Mouse (Mus musculus) heart, embryonic 10.5 days (tissue): Measurements from ENCODE around the gene Wdr91. TPM values are rescaled to one million over a fixed set of nuclear protein-coding genes. Genes with fewer than 3 reads are reported as not detected.

Experiments
- DNase-seq: peaks from one replicate; pipeline ENCODE4 v3.0.0-alpha.2; 2017; ENCODE audit warnings: low spot score
- H3K27ac ChIP-seq: fragments of 300-500 bp; sonication (generic); 2 replicates; pipeline ENCODE4 v1.5.1; 2016; ENCODE audit warnings: mild to moderate bottlenecking
- H3K27me3 ChIP-seq: fragments of 300-500 bp; sonication (generic); 2 replicates; pipeline ENCODE4 v1.6.1; 2016; ENCODE audit warnings: mild to moderate bottlenecking; ENCODE audit not compliant: poor library complexity, insufficient read depth, severe bottlenecking
- H3K36me3 ChIP-seq: fragments of 300-500 bp; sonication (generic); 2 replicates; pipeline ENCODE4 v1.6.1; 2016; ENCODE audit warnings: mild to moderate bottlenecking, moderate library complexity
- H3K4me1 ChIP-seq: fragments of 300-500 bp; sonication (generic); 2 replicates; pipeline ENCODE4 v1.6.1; 2016; ENCODE audit warnings: mild to moderate bottlenecking
- H3K4me3 ChIP-seq: fragments of 300-500 bp; sonication (generic); 2 replicates; pipeline ENCODE4 v1.5.1; 2016; ENCODE audit warnings: mild to moderate bottlenecking, moderate library complexity
- H3K9me3 ChIP-seq: fragments of 300-500 bp; sonication (generic); 2 replicates; pipeline ENCODE4 v1.6.1; 2016; ENCODE audit warnings: mild to moderate bottlenecking, moderate library complexity
- WGBS: fragments of 180-500 bp; shearing (Covaris S2); methylation state at CpG from one replicate; pipeline ENCODE4 v1.1.7; 2016; 5-methylcytosine and 5-hydroxymethylcytosine counted together
- polyA plus RNA-seq: library from polyadenylated mRNA; unstranded; fragments of >200 nt; fragmentation: Nextera tagmentation; extraction: Ambion mirVana; gene quantifications from 2 replicates; pipeline ENCODE4 v1.2.1, GENCODE M21; 2016

The Wdr91 gene
- polyA plus RNA-seq, 1 experiment from 2014 or later, result 12.6 TPM

DNA sequence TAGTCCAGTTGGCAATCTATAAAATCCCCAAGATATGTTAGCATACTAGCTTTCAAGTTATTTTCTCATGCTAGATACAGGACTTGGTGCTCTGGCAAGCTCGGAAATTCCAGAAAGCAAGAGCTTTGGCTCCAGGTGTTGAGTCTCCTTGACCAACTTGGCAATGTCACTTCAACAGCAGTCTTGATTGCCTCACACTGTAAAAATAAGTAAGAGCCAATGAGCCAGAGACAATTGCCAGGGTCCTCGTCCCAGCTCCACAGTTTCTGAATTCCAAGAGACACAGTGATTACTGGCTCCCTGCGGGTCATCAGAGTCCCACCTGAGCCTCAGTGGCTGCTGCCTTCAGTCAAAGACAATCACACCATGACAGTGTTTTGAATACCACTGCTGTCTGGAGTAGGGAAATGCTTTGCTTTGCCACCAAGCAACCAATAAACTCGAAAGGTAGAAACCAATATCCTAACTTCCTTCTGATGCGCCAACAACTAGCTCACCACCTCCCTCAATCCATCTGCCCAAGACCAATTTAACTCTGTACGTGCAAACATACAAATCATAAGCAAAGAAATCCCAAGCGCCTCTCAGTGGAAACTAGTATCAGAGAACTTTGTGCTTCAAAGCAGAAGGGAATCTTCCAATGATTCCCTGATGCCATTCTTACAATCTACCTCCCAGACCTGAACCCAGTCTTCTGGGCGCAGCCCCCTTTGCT lies 888 bp downstream of the Wdr91 start:
- 43% methylated on average over 8 of the region's 8 CpGs for WGBS
- Histone ChIP-seq H3K4me3 (peak overlapping the region; percentile 80), H3K27ac (peak overlapping the region; percentile 92), H3K36me3 (peaks cover 40% of the 10 kb centered on the region), H3K27me3 (no peaks in the 10 kb centered on the region), H3K4me1 (peaks cover 26% of the 10 kb centered on the region), H3K9me3 (no peaks in the 10 kb centered on the region)
- no peak for DNase-seq

DNA sequence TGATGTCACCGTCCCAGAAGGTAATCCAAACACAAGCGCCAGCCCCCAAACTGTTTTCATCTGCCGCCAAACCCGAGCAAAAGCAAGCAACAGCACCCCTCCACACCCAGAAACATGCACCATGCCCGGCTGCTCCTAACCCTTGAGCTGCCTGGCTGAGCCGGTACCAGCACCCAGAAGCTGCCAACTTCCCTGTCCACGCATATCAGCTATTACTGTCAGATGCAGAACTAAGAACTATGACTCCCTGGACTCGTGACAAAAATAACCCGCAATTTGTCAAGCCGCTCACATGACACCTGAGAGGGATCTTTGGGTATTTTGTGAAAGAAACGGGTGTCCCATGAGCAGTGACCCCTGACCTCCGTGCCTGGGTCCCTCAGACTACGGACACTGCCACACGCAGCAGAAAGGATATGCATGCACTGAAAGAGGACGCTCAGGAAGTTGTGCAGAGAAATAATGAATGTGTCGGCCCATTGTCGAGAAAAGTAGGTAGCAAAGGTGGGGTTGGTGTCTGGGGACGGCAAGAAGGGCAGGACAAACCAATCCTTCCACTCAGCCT lies 2.9 kb downstream of the Wdr91 start:
- DNase-seq, result no peak
- Histone ChIP-seq H3K4me1 (peaks cover 46% of the 10 kb centered on the region), H3K27ac (peak overlapping the region; percentile 67; the same call in 1 of the 2 replicates), H3K36me3 (peaks cover 49% of the 10 kb centered on the region), H3K27me3 (no peaks in the 10 kb centered on the region), H3K4me3 (no peak overlapping the region), H3K9me3 (no peaks in the 10 kb centered on the region)
- 85% methylated on average over 18 of the region's 18 CpGs for WGBS

DNA sequence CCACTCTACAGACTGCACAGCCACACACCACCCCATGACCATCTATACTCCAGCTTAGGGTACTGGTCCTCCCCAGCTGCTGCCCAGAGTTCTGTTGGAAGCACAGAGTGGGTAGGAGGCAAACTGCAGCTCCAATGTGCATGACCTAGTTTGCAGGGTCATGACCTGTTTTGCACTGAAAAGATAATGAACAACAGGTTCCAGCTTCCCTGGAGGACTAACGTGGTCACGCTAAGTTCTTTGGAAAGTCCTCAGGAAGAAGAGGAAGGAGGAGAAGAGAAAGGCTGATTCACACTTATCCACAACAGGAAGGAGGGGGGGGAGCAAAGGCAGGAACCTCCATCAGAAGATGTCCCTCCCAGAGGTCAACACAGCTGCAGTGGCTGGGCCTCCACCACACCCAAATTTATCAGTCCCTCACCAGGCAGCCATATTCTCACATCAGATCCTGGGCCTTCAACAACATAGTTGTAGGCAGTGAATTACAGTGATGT lies 3.5 kb downstream of the Wdr91 start:
- H3K4me3 ChIP-seq, result no peak overlapping the region
- H3K27me3 ChIP-seq, result no peaks in the 10 kb centered on the region
- peak overlapping the region; percentile 48; the same call in 1 of the 2 replicates for H3K27ac ChIP-seq
- H3K9me3 ChIP-seq, result no peaks in the 10 kb centered on the region
- 57% methylated on average over 2 of the region's 2 CpGs for WGBS
- DNase-seq, result peak; percentile 85
- H3K36me3 ChIP-seq, result peaks cover 49% of the 10 kb centered on the region
- peaks cover 52% of the 10 kb centered on the region for H3K4me1 ChIP-seq

DNA sequence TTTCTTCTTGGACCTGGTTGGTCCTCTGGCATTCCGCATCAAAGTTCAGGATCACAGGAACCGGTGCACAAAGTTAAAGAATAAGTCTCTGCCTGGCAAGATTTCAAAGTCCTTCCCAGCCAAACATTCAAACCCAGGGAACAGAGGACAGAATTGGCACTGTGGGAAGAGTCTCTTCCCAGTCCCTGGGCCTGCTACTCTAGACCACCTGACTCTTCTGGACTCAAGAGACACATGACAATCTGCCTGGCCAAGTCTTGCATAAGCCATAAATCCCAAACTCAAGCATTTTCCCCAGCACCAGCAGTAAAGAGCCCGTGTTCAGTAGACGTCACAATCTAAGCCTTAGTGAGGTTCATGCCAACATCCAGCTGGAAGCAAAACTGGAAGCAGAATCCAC lies 4.0 kb downstream of the Wdr91 start:
- Histone ChIP-seq H3K4me3 (no peak overlapping the region), H3K27ac (peak overlapping the region; percentile 48; the same call in 1 of the 2 replicates), H3K4me1 (peaks cover 57% of the 10 kb centered on the region), H3K9me3 (no peaks in the 10 kb centered on the region), H3K27me3 (no peaks in the 10 kb centered on the region), H3K36me3 (peaks cover 53% of the 10 kb centered on the region)
- WGBS, result 96% methylated on average over 4 of the region's 4 CpGs
- DNase-seq, result no peak

DNA sequence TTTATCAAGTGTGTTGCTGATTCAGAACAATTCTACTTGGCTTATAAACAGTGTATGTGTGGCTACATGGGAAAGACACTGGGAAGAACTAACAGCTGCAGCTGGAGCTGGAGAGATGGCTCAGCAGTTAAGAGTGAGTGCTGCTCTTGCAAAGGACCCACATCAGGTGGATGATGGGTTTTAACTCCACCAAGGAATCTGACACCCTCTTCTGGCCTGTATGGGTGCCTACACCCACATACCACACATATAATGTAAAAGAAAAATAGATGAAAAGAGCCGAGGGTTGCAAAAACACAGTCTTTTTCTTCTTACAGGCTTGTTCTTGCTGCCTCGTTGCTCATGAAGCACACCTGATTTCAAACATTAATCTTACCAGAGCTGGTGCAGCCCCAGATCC lies 4.6 kb downstream of the Wdr91 start:
- H3K27ac ChIP-seq, result no peak overlapping the region
- H3K27me3 ChIP-seq, result no peaks in the 10 kb centered on the region
- peaks cover 57% of the 10 kb centered on the region for H3K36me3 ChIP-seq
- no peak overlapping the region for H3K4me3 ChIP-seq
- no peaks in the 10 kb centered on the region for H3K9me3 ChIP-seq
- 76% methylated on average over 2 of the region's 2 CpGs for WGBS
- H3K4me1 ChIP-seq, result peaks cover 62% of the 10 kb centered on the region
- DNase-seq, result no peak

DNA sequence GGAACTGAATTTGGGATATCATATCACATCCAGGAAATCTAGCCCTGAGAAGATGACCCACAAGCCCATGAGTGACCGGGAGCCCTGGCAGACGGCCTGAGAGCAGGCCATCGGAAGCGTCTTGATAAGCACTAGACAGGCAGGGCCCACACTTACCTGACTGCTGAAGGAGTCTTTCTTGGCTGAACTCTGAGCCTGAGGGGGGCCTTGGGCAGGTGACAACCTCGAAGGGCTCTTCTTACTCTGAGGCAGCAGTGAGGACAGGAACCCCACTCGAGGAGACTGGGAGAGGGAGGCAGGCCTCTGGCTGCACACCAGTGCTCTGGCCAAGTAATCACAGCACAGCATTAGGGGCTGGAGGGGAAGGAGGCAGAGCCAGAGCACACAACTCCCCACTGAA lies 6.3 kb downstream of the Wdr91 start:
- Histone ChIP-seq H3K27me3 (no peaks in the 10 kb centered on the region), H3K36me3 (peaks cover 71% of the 10 kb centered on the region), H3K9me3 (no peaks in the 10 kb centered on the region), H3K27ac (peak overlapping the region; percentile 78), H3K4me1 (peaks cover 70% of the 10 kb centered on the region), H3K4me3 (0 out of 2 replicates have a peak overlapping the region, but pooled peaks have one; percentile 1)
- WGBS, result 51% methylated on average over 6 of the region's 6 CpGs
- DNase-seq, result no peak

DNA sequence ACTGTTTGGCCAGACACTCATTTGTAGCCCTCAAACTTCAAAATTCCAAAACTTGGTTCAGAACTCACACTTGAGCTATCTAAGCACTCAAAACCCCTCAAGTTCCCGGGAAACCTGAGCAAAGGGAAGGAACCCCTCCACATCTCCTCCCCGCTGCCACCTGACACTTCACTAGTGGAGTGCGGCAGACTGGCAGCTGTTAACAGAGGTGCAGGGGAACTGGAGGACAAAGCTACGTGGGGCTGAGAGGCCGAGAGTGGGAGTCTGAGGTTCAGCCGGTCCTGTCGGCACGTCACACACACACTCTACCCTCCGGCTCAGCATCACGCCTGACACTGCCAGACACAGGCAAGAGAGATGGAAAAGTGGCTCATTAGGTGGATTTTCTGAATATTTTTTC lies 6.8 kb downstream of the Wdr91 start:
- H3K27ac ChIP-seq, result peak overlapping the region; percentile 78
- H3K27me3 ChIP-seq, result no peaks in the 10 kb centered on the region
- no peak overlapping the region for H3K4me3 ChIP-seq
- 47% methylated on average over 10 of the region's 10 CpGs for WGBS
- peaks cover 71% of the 10 kb centered on the region for H3K36me3 ChIP-seq
- no peak for DNase-seq
- H3K9me3 ChIP-seq, result no peaks in the 10 kb centered on the region
- H3K4me1 ChIP-seq, result peaks cover 72% of the 10 kb centered on the region

DNA sequence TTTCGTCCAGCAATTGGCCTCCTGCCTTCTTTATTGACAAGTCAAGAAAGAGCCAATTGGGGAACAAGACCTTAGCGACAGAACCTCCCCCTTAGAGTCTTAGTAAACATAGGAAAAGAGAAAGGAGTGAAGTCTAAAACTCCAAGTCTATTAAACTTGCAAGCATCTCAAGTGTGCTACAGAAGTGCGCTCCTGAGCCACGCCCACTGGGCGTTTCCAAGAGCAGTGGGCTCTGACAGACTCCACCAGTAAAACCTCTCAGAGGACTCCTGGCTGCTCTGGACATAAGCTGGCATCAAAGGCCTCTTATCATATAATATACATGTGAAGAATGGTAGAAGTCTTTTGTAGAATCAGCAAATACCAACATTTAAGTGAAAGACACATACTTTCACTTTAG lies 7.2 kb downstream of the Wdr91 start:
- peak overlapping the region; percentile 78 for H3K27ac ChIP-seq
- no peak overlapping the region for H3K4me3 ChIP-seq
- H3K9me3 ChIP-seq, result no peaks in the 10 kb centered on the region
- peaks cover 69% of the 10 kb centered on the region for H3K36me3 ChIP-seq
- no peaks in the 10 kb centered on the region for H3K27me3 ChIP-seq
- no peak for DNase-seq
- H3K4me1 ChIP-seq, result peaks cover 72% of the 10 kb centered on the region
- WGBS, result 74% methylated on average over 5 of the region's 5 CpGs

DNA sequence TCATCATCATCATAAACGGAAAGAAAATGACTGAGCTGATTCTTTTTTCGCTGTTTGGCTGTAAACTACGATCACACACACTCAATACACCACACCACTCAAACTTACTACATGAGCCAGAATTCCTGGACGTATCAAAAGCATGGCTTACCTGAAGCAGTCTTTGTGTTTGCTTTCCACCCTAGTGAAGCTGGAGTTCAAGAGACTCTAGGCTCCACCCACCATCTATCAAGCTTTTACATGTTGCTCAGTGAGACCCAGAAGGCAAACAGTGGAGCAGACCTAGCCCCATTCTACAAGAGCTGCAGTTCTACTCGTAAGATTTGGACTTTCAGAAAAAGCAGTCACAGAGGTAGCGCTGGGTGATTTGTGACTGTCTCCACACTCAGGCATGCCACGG lies 8.1 kb downstream of the Wdr91 start:
- H3K36me3 ChIP-seq, result peaks cover 71% of the 10 kb centered on the region
- H3K4me3 ChIP-seq, result peak overlapping the region; percentile 15; the same call in 1 of the 2 replicates
- peak overlapping the region; percentile 74 for H3K27ac ChIP-seq
- H3K4me1 ChIP-seq, result peaks cover 66% of the 10 kb centered on the region
- H3K9me3 ChIP-seq, result no peaks in the 10 kb centered on the region
- H3K27me3 ChIP-seq, result no peaks in the 10 kb centered on the region
- 87% methylated on average over 7 of the region's 7 CpGs for WGBS
- no peak for DNase-seq

DNA sequence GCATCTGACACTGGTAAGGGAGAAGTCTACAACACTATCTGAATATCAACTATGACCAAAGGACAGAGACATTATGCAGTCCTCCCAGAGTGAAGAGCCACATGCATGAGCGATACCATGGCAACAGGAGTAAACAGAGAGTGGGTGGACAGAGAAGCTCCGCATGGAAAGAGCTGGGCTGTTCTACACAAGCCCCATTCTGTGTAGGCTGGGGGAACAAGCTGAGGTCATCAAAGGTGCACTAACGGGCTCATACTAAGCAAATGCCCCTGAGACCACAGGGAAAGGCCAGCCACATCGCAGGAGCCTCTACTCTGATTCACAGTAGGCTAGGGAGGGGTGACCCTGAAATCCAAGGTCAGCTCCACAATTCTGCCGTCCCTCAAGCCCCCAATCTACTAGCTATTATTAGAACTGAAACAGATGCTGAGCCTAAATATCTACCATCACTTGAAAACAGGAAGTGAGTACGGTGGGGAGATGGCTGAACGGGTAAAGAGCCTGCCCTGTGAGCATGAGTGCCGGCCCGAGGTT lies 8.7 kb downstream of the Wdr91 start:
- H3K4me1 ChIP-seq, result peaks cover 62% of the 10 kb centered on the region
- 40% methylated on average over 9 of the region's 9 CpGs for WGBS

DNA sequence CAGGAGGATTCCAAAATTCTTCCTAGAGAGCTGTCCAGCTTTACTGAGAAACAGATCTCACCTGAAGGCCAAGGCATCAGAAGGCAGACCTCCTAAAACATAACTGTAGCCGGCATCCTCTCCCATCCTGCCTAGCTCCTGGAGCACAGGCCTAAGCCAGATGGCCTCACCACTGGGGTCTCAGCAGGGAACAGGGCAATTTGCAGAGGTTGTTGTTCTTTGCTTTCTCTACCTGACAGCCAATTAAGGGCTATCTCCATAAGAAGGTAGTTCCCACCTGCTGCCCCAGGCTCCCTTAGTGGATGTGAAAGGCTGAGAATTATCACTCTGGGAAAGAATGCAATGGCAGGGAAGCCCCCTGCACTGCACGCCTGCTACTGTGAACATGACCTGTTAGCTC lies 9.7 kb downstream of the Wdr91 start:
- WGBS, result 55% methylated on average over 2 of the region's 2 CpGs
- H3K9me3 ChIP-seq, result no peaks in the 10 kb centered on the region
- H3K4me3 ChIP-seq, result no peak overlapping the region
- H3K27ac ChIP-seq, result no peak overlapping the region; the same call in 1 of the 2 replicates
- H3K4me1 ChIP-seq, result peaks cover 64% of the 10 kb centered on the region
- H3K27me3 ChIP-seq, result no peaks in the 10 kb centered on the region
- peaks cover 67% of the 10 kb centered on the region for H3K36me3 ChIP-seq
- DNase-seq, result no peak

More for the DNA sequence above, 8.7 kb downstream of the Wdr91 start:
- no peaks in the 10 kb centered on the region for H3K27me3 ChIP-seq
- no peak for DNase-seq
- H3K27ac ChIP-seq, result peak overlapping the region; percentile 74
- H3K4me3 ChIP-seq, result 0 out of 2 replicates have a peak overlapping the region, but pooled peaks have one; percentile 15
- H3K9me3 ChIP-seq, result no peaks in the 10 kb centered on the region
- H3K36me3 ChIP-seq, result peaks cover 72% of the 10 kb centered on the region

DNA sequence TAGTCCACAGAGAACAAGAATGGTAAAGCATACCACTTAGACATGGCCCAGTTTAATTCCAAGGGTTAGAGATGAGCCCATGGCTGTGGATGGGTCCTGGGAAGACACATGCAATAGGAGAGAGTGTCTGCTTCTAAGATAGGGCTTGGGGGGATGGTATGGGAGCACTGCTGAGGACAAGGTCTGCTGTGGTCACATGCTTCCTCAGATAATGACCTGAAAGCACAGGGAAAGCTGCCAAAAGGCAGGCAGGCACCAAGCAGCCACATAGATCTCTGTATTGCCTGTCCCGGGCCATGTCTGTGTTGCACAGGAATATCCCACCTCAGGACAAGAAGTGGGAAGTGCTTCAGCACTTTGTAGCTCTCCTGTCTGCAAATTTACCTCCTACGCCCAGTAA lies 11.5 kb downstream of the Wdr91 start:
- DNase-seq, result no peak
- Histone ChIP-seq H3K36me3 (peaks cover 70% of the 10 kb centered on the region), H3K9me3 (no peaks in the 10 kb centered on the region), H3K4me1 (peaks cover 57% of the 10 kb centered on the region), H3K27me3 (no peaks in the 10 kb centered on the region), H3K4me3 (no peak overlapping the region), H3K27ac (no peak overlapping the region)
- 48% methylated on average over 2 of the region's 2 CpGs for WGBS

DNA sequence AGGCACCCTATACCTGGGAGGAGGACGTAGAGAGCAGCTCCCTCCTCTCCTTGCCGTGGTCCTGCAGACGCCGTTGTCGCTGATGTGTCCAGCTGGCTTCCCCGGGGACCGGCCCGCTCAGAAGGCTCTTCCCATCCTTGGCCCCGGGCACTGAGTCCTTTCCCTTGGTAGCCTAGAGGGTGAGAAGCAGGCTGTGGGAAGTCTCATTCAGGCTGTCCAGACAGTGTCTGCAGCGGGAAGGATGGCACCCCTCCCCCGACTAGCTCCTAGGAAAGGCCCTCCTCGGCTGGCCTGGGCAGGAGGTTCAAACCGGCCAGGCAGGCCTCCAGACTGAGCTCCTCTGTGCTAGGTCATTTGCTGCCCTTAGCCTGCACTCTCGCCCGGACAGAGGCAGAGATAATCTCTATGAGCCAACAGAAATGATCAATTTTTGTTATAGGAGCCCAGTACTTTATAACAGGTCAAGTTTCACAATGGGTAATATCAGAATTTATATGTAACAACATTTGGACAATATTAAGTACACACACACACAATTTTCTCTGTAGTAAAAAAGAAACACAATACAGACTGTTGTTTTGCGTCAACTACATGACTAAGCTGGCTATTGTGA lies 14.4 kb downstream of the Wdr91 start:
- no peak for DNase-seq
- 57% methylated on average over 16 of the region's 16 CpGs for WGBS
- no peaks in the 10 kb centered on the region for H3K27me3 ChIP-seq
- peaks cover 85% of the 10 kb centered on the region for H3K36me3 ChIP-seq
- H3K4me1 ChIP-seq, result peaks cover 29% of the 10 kb centered on the region
- no peaks in the 10 kb centered on the region for H3K9me3 ChIP-seq
- no peak overlapping the region for H3K4me3 ChIP-seq
- H3K27ac ChIP-seq, result peak overlapping the region; percentile 67; the same call in 1 of the 2 replicates
